Mouse (Mus musculus): ENCODE results near the gene Mmp2.
"Not testable (repeated sequence)": the region's sequence is repeated elsewhere in the genome, so short reads cannot be mapped to it uniquely, and the experiment has no call there.

Mmp2 gene

GRCm38 (mm10) chr8:92838616-92839015, 11.5 kb downstream of the Mmp2 start:
- no peak for ATAC-seq (ENCODE audit: low TSS enrichment)

GRCm38 (mm10) chr8:92839161-92839560, 12.1 kb downstream of the Mmp2 start:
- no peak for ATAC-seq (ENCODE audit: low TSS enrichment)

- no peak for ATAC-seq (ENCODE audit: low TSS enrichment)
Observed at GRCm38 (mm10) chr8:92839876-92840275, 12.8 kb downstream of the Mmp2 start.

GRCm38 (mm10) chr8:92846684-92847083, 19.6 kb downstream of the Mmp2 start:
- ATAC-seq (ENCODE audit: low TSS enrichment) = peak; percentile 74

GRCm38 (mm10) chr8:92847299-92847698, 20.2 kb downstream of the Mmp2 start:
- ATAC-seq (ENCODE audit: low TSS enrichment) = no peak

GRCm38 (mm10) chr8:92849261-92849660, 22.2 kb downstream of the Mmp2 start:
- ATAC-seq (ENCODE audit: low TSS enrichment) = no peak

GRCm38 (mm10) chr8:92850239-92850638, 23.1 kb downstream of the Mmp2 start:
- peak; percentile 67 for ATAC-seq (ENCODE audit: low TSS enrichment)

GRCm38 (mm10) chr8:92851381-92851780, 24.3 kb downstream of the Mmp2 start:
- ATAC-seq (ENCODE audit: low TSS enrichment) = no peak

GRCm38 (mm10) chr8:92853188-92853983, 26.3 kb downstream of the Mmp2 start:
- no peak for ATAC-seq (ENCODE audit: low TSS enrichment)

GRCm38 (mm10) chr8:92854673-92855072, 27.6 kb downstream of the Mmp2 start:
- 0 out of 2 replicates have a peak, but pooled peaks have one; percentile 5 for ATAC-seq (ENCODE audit: low TSS enrichment)

GRCm38 (mm10) chr8:92855171-92855894, 28.2 kb downstream of the Mmp2 start, which contains the start of gene Lpcat2:
Gene Lpcat2 (plus strand): TSS chr8:92855339.
- peak; percentile 91 for ATAC-seq (ENCODE audit: low TSS enrichment)

GRCm38 (mm10) chr8:92856273-92856986, 29.3 kb downstream of the Mmp2 start:
- no peak for ATAC-seq (ENCODE audit: low TSS enrichment)

GRCm38 (mm10) chr8:92858475-92859182, 31.5 kb downstream of the Mmp2 start:
- no peak for ATAC-seq (ENCODE audit: low TSS enrichment)

- ATAC-seq (ENCODE audit: low TSS enrichment) = no peak
Observed at GRCm38 (mm10) chr8:92861977-92862376, 34.9 kb downstream of the Mmp2 start.

GRCm38 (mm10) chr8:92870281-92870680, 43.2 kb downstream of the Mmp2 start:
- ATAC-seq (ENCODE audit: low TSS enrichment) = no peak

GRCm38 (mm10) chr8:92872063-92872759, 45.1 kb downstream of the Mmp2 start:
- peak; percentile 44; the same call in 1 of the 2 replicates for ATAC-seq (ENCODE audit: low TSS enrichment)

- no peak for ATAC-seq (ENCODE audit: low TSS enrichment)
Observed at GRCm38 (mm10) chr8:92875795-92876194, 48.7 kb downstream of the Mmp2 start.

- ATAC-seq (ENCODE audit: low TSS enrichment) = no peak
Observed at GRCm38 (mm10) chr8:92881247-92881646, 54.2 kb downstream of the Mmp2 start.

- no peak for ATAC-seq (ENCODE audit: low TSS enrichment)
Observed at GRCm38 (mm10) chr8:92883771-92884170, 56.7 kb downstream of the Mmp2 start.

GRCm38 (mm10) chr8:92892216-92892615, 65.1 kb downstream of the Mmp2 start:
- ATAC-seq (ENCODE audit: low TSS enrichment) = not testable (repeated sequence)

GRCm38 (mm10) chr8:92893870-92894269, 66.8 kb downstream of the Mmp2 start:
- ATAC-seq (ENCODE audit: low TSS enrichment) = no peak

All from frontal cortex, adult (tissue).